Mouse (Mus musculus): ENCODE measurements at regions not wholly inside any gene's neighbourhood (a gene's known extent, or its start where the extent isn't known, plus 50 kb on each side); places are given as distances from the start of the nearest gene placed in this dataset.

GRCm38 (mm10) chr1:151088535-151089125, 93.7 kb upstream of the Gm47985 start:
- DNase-seq (ENCODE audit: low spot score in 2 of 2) = no peak

GRCm38 (mm10) chr1:151092035-151092434, 90.3 kb upstream of the Gm47985 start:
- no peak for DNase-seq (ENCODE audit: low spot score in 2 of 2)

GRCm38 (mm10) chr1:151095344-151096050, 86.8 kb upstream of the Gm47985 start:
- no peak for DNase-seq (ENCODE audit: low spot score in 2 of 2)

GRCm38 (mm10) chr1:151096079-151096478, 86.3 kb upstream of the Gm47985 start:
- DNase-seq (ENCODE audit: low spot score in 2 of 2) = peak; percentile 34 to 57

GRCm38 (mm10) chr1:151097506-151097905, 84.8 kb upstream of the Gm47985 start:
- DNase-seq (ENCODE audit: low spot score in 2 of 2) = no peak

GRCm38 (mm10) chr1:151098763-151099162, 83.6 kb upstream of the Gm47985 start:
- DNase-seq (ENCODE audit: low spot score in 2 of 2) = no peak

GRCm38 (mm10) chr1:151100565-151101483, 81.5 kb upstream of the Gm47985 start:
- peak; percentile 31 to 43 for DNase-seq (ENCODE audit: low spot score in 2 of 2)

GRCm38 (mm10) chr1:151101516-151101915, 80.8 kb upstream of the Gm47985 start:
- no peak for DNase-seq (ENCODE audit: low spot score in 2 of 2)

GRCm38 (mm10) chr1:151102061-151102460, 80.3 kb upstream of the Gm47985 start:
- peak in 1 of 2 experiments; percentile 16 for DNase-seq (ENCODE audit: low spot score in 2 of 2)

- no peak for DNase-seq (ENCODE audit: low spot score in 2 of 2)
Measured at GRCm38 (mm10) chr1:151102646-151103391, 79.5 kb upstream of the Gm47985 start.

GRCm38 (mm10) chr1:151103522-151104037, 78.8 kb upstream of the Gm47985 start:
- no peak for DNase-seq (ENCODE audit: low spot score in 2 of 2)

- DNase-seq (ENCODE audit: low spot score in 2 of 2) = no peak
Measured at GRCm38 (mm10) chr1:151104346-151104745, 78.0 kb upstream of the Gm47985 start.

GRCm38 (mm10) chr1:151104806-151105205, 77.5 kb upstream of the Gm47985 start:
- DNase-seq (ENCODE audit: low spot score in 2 of 2) = no peak

- no peak for DNase-seq (ENCODE audit: low spot score in 2 of 2)
Measured at GRCm38 (mm10) chr1:151105251-151105650, 77.1 kb upstream of the Gm47985 start.

GRCm38 (mm10) chr1:151107401-151107800, 74.9 kb upstream of the Gm47985 start:
- DNase-seq (ENCODE audit: low spot score in 2 of 2) = no peak

GRCm38 (mm10) chr1:151109333-151109732, 73.0 kb upstream of the Gm47985 start:
- DNase-seq (ENCODE audit: low spot score in 2 of 2) = no peak

GRCm38 (mm10) chr1:151110412-151110811, 71.9 kb upstream of the Gm47985 start:
- DNase-seq (ENCODE audit: low spot score in 2 of 2) = no peak

- no peak for DNase-seq (ENCODE audit: low spot score in 2 of 2)
Measured at GRCm38 (mm10) chr1:151111683-151112082, 70.7 kb upstream of the Gm47985 start.

- no peak for DNase-seq (ENCODE audit: low spot score in 2 of 2)
Measured at GRCm38 (mm10) chr1:151112390-151112789, 69.9 kb upstream of the Gm47985 start.

GRCm38 (mm10) chr1:151113199-151113598, 69.1 kb upstream of the Gm47985 start:
- no peak for DNase-seq (ENCODE audit: low spot score in 2 of 2)

- DNase-seq (ENCODE audit: low spot score in 2 of 2) = no peak
Measured at GRCm38 (mm10) chr1:151118530-151118929, 63.8 kb upstream of the Gm47985 start.
